Mouse (Mus musculus): Measurements from ENCODE around the gene Alx3.

GRCm38 (mm10) chr3:107617800-107618199 lies 23.0 kb downstream of the Alx3 start:
- no peak for TF ChIP-seq POLR2A (IDR thresholded peaks at IDR 0.05; ENCODE audit: extremely low read depth, insufficient read depth, low read length)
- TF ChIP-seq CTCF (IDR thresholded peaks at IDR 0.05; ENCODE audit: extremely low read depth, insufficient read depth, low read length) = no peak
